Mouse (Mus musculus): ENCODE results near the gene Fam167b. TPM values are rescaled to one million over a fixed set of nuclear protein-coding genes. Genes with fewer than 3 reads are reported as not detected.

Fam167b gene
- total and polyA plus RNA-seq, 3 experiments: not detected

DNA sequence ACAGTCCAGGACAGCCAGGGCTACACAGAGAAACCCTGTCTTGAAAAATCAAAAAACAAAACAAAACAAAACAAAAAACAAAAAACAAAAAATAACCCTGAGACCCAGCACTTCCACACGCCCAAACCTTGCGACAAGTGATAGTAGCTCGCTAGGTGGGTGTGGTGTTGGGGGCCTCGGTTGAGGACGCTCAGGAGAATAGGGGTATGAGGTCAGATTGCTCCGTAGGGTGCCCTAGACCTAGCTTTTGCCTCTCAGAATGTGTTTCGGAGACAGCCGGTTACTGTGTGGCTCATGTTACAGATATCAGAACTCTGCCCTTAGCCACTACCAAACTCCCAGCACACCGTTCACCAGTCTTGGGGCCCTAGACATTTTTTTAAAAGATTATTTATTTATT is 7.4 kb upstream of the Fam167b start:
- Histone ChIP-seq H3K36me3 (replicated peaks) (peaks cover 15% of the 10 kb centered on the region), H3K4me1 (ENCODE audit: insufficient read depth, low read depth, low read length) (peaks cover 8% of the 10 kb centered on the region)

GRCm38 (mm10) chr4:129584884-129585608 is 6.7 kb upstream of the Fam167b start:
- ATAC-seq (ENCODE audit: extremely low read depth, insufficient number of reproducible peaks, low FRiP score, poor library complexity, severe bottlenecking): no peak
- Histone ChIP-seq H3K36me3 (replicated peaks) (peaks cover 7% of the 10 kb centered on the region), H3K4me1 (ENCODE audit: insufficient read depth, low read depth, low read length) (peaks cover 11% of the 10 kb centered on the region), H3K9me3 (replicated peaks) (no peaks in the 10 kb centered on the region), H3K27me3 (ENCODE audit: insufficient read depth, low read length) (peaks cover 8% of the 10 kb centered on the region; the same call in 1 of the 2 replicates), H3K4me3 (ENCODE audit: low read depth, low read length) (no peak overlapping the region)
- TF ChIP-seq POLR2AphosphoS5 (IDR thresholded peaks at IDR 0.05; ENCODE audit: insufficient replicate concordance, low read depth, low read length): no peak
- TF ChIP-seq CTCF (IDR thresholded peaks at IDR 0.05; ENCODE audit: low read depth, low read length): peak; percentile 40; the same call in 1 of the 2 replicates
- TF ChIP-seq GATA1 (IDR thresholded peaks at IDR 0.05; ENCODE audit: borderline replicate concordance, low read length): no peak
- TF ChIP-seq GATA2 (IDR thresholded peaks at IDR 0.05; ENCODE audit: borderline replicate concordance, low read depth, low read length): no peak
- no peak for DNase-seq (ENCODE audit: low spot score)

More for the DNA sequence above, 7.4 kb upstream of the Fam167b start:
- H3K9me3 ChIP-seq (replicated peaks): no peaks in the 10 kb centered on the region
- TF ChIP-seq GATA2 (IDR thresholded peaks at IDR 0.05; ENCODE audit: borderline replicate concordance, low read depth, low read length) (no peak), CTCF (IDR thresholded peaks at IDR 0.05; ENCODE audit: low read depth, low read length) (no peak), POLR2AphosphoS5 (IDR thresholded peaks at IDR 0.05; ENCODE audit: insufficient replicate concordance, low read depth, low read length) (no peak), TAL1 (conservative IDR thresholded peaks at IDR 0.05; ENCODE audit: low read depth, low read length) (no peak), GATA1 (IDR thresholded peaks at IDR 0.05; ENCODE audit: borderline replicate concordance, low read length) (no peak)
- H3K27me3 ChIP-seq (ENCODE audit: insufficient read depth, low read length): peaks cover 5% of the 10 kb centered on the region; the same call in 1 of the 2 replicates
- ATAC-seq (ENCODE audit: extremely low read depth, insufficient number of reproducible peaks, low FRiP score, poor library complexity, severe bottlenecking): no peak
- H3K4me3 ChIP-seq (ENCODE audit: low read depth, low read length): no peak overlapping the region
- no peak for DNase-seq (ENCODE audit: low spot score)

GRCm38 (mm10) chr4:129584370-129584769 is 6.0 kb upstream of the Fam167b start:
- Histone ChIP-seq H3K9me3 (replicated peaks) (no peaks in the 10 kb centered on the region), H3K4me3 (ENCODE audit: low read depth, low read length) (no peak overlapping the region), H3K27me3 (ENCODE audit: insufficient read depth, low read length) (peaks cover 8% of the 10 kb centered on the region; the same call in 1 of the 2 replicates), H3K4me1 (ENCODE audit: insufficient read depth, low read depth, low read length) (peaks cover 12% of the 10 kb centered on the region), H3K36me3 (replicated peaks) (peaks cover 5% of the 10 kb centered on the region)
- DNase-seq (ENCODE audit: low spot score) (no peak), ATAC-seq (ENCODE audit: extremely low read depth, insufficient number of reproducible peaks, low FRiP score, poor library complexity, severe bottlenecking) (no peak)
- TF ChIP-seq GATA2 (IDR thresholded peaks at IDR 0.05; ENCODE audit: borderline replicate concordance, low read depth, low read length) (no peak), POLR2AphosphoS5 (IDR thresholded peaks at IDR 0.05; ENCODE audit: insufficient replicate concordance, low read depth, low read length) (no peak), TAL1 (conservative IDR thresholded peaks at IDR 0.05; ENCODE audit: low read depth, low read length) (no peak), GATA1 (IDR thresholded peaks at IDR 0.05; ENCODE audit: borderline replicate concordance, low read length) (no peak), CTCF (IDR thresholded peaks at IDR 0.05; ENCODE audit: low read depth, low read length) (no peak)

DNA sequence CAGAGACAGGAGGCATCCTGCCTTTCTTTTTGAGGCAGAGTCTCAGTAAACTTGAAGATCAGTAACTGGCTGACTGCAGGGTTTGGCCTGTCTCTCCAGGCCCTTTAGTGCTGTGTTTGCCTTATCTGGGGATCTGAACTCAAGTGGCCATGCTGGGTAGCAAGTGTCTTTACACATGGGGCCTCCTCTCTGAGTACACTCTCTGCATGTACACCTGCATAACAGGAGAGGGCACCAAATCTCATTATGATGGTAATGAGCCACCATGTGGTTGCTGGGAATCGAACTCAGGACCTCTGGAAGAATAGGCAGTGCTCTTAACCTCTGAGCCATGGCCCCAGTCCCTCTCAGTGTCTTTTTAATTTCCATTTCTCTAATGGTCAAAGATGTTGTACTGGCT is 3.9 kb upstream of the Fam167b start:
- ATAC-seq (ENCODE audit: extremely low read depth, insufficient number of reproducible peaks, low FRiP score, poor library complexity, severe bottlenecking) (no peak), DNase-seq (ENCODE audit: low spot score) (no peak)
- peaks cover 21% of the 10 kb centered on the region for H3K27me3 ChIP-seq (ENCODE audit: insufficient read depth, low read length)
- no peaks in the 10 kb centered on the region for H3K36me3 ChIP-seq (replicated peaks)
- no peaks in the 10 kb centered on the region for H3K9me3 ChIP-seq (replicated peaks)
- no peak overlapping the region for H3K4me3 ChIP-seq (ENCODE audit: low read depth, low read length)
- TF ChIP-seq POLR2AphosphoS5 (IDR thresholded peaks at IDR 0.05; ENCODE audit: insufficient replicate concordance, low read depth, low read length) (no peak), GATA2 (IDR thresholded peaks at IDR 0.05; ENCODE audit: borderline replicate concordance, low read depth, low read length) (no peak), CTCF (IDR thresholded peaks at IDR 0.05; ENCODE audit: low read depth, low read length) (no peak), GATA1 (IDR thresholded peaks at IDR 0.05; ENCODE audit: borderline replicate concordance, low read length) (no peak), TAL1 (conservative IDR thresholded peaks at IDR 0.05; ENCODE audit: low read depth, low read length) (no peak)
- peaks cover 9% of the 10 kb centered on the region for H3K4me1 ChIP-seq (ENCODE audit: insufficient read depth, low read depth, low read length)

GRCm38 (mm10) chr4:129580347-129580746 is 2.0 kb upstream of the Fam167b start:
- no peak for TF ChIP-seq POLR2AphosphoS5 (IDR thresholded peaks at IDR 0.05; ENCODE audit: insufficient replicate concordance, low read depth, low read length)
- no peak for TF ChIP-seq CTCF (IDR thresholded peaks at IDR 0.05; ENCODE audit: low read depth, low read length)
- no peak for TF ChIP-seq GATA1 (IDR thresholded peaks at IDR 0.05; ENCODE audit: borderline replicate concordance, low read length)
- no peak for TF ChIP-seq GATA2 (IDR thresholded peaks at IDR 0.05; ENCODE audit: borderline replicate concordance, low read depth, low read length)
- TF ChIP-seq TAL1 (conservative IDR thresholded peaks at IDR 0.05; ENCODE audit: low read depth, low read length): no peak

DNA sequence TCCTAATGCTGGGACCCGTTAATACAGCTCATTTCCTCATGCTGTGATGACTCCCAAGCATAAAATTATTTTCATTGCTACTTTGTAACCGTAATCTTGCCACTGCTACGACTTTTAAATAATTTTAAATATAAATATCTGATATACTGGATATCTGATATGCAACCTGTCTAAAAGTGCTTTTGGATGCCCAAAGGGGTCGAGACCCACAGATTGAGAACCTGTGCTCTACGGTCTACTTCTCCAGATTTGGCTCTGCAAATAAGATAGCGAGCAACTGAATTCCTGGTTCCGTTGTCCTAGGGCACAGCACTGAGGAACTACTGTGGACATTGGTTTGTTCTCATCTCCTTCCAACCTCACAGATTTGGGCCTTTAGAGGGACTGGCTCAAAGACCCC is 661 bp downstream of the Fam167b start:
- H3K4me3 ChIP-seq (ENCODE audit: low read depth, low read length): no peak overlapping the region
- DNase-seq (ENCODE audit: low spot score) (no peak), ATAC-seq (ENCODE audit: extremely low read depth, insufficient number of reproducible peaks, low FRiP score, poor library complexity, severe bottlenecking) (no peak)
- no peak for TF ChIP-seq TAL1 (conservative IDR thresholded peaks at IDR 0.05; ENCODE audit: low read depth, low read length)
- no peaks in the 10 kb centered on the region for H3K36me3 ChIP-seq (replicated peaks)
- H3K9me3 ChIP-seq (replicated peaks): no peaks in the 10 kb centered on the region
- H3K4me1 ChIP-seq (ENCODE audit: insufficient read depth, low read depth, low read length): peaks cover 23% of the 10 kb centered on the region
- peaks cover 46% of the 10 kb centered on the region for H3K27me3 ChIP-seq (ENCODE audit: insufficient read depth, low read length)

More at GRCm38 (mm10) chr4:129580347-129580746, 2.0 kb upstream of the Fam167b start:
- Histone ChIP-seq H3K4me1 (ENCODE audit: insufficient read depth, low read depth, low read length) (peaks cover 14% of the 10 kb centered on the region), H3K27me3 (ENCODE audit: insufficient read depth, low read length) (peaks cover 31% of the 10 kb centered on the region), H3K4me3 (ENCODE audit: low read depth, low read length) (no peak overlapping the region), H3K9me3 (replicated peaks) (no peaks in the 10 kb centered on the region), H3K36me3 (replicated peaks) (no peaks in the 10 kb centered on the region)
- no peak for ATAC-seq (ENCODE audit: extremely low read depth, insufficient number of reproducible peaks, low FRiP score, poor library complexity, severe bottlenecking)
- no peak for DNase-seq (ENCODE audit: low spot score)

Data from G1E (cell line).